In genomic region chr16:41532661-41533551, GRCm38 (mm10) we compare ENCODE assay signal across 8 mouse cellular contexts.
A peak's percentile ranks its signal among the peaks of the same experiment; 100 is the strongest.
DNase-seq lines count a peak whose midpoint lies in the region; ATAC-seq and TF ChIP-seq lines count a peak whose summit lies in the region.

No protein-coding gene starts in this region.

- H3K9me3 ChIP-seq in heart, embryonic 13.5 days = no peaks in the 10 kb centered on the region
- H3K9me3 ChIP-seq in midbrain, embryonic 14.5 days (ENCODE audit: control insufficient read depth, low read length) = no peaks in the 10 kb centered on the region

- no peak for TF ChIP-seq POLR2A in thymus, adult 2 months (IDR thresholded peaks at IDR 0.05; ENCODE audit: control insufficient read depth, extremely low read depth, insufficient read depth, low read length, poor library complexity)

- peak overlapping the region; percentile 93 for H3K4me2 ChIP-seq in heart, embryonic 13.5 days
- H3K4me2 ChIP-seq in midbrain, embryonic 14.5 days (ENCODE audit: low read length) = peak overlapping the region; percentile 76

- WGBS in thymus, adult 2 months = 6% methylated on average over 38 of the region's 38 CpGs
- WGBS in heart, embryonic 13.5 days = under 1% methylated on average over 38 of the region's 38 CpGs
- WGBS in midbrain, embryonic 14.5 days = under 1% methylated on average over 38 of the region's 38 CpGs

- H3K9ac ChIP-seq in heart, embryonic 13.5 days = peak overlapping the region; percentile 76
- H3K9ac ChIP-seq in midbrain, embryonic 14.5 days (replicated peaks; ENCODE audit: low read length) = peak overlapping the region; percentile 74

- peak; percentile 6 for DNase-seq in thymus, postnatal 4 days
- no peak for DNase-seq in thymus, adult 2 months
- peak; percentile 54 for DNase-seq in embryo, embryonic 11.5 days (ENCODE audit: low read depth, low spot score)
- DNase-seq in left cerebral cortex, adult 11 months (ENCODE audit: low spot score) = peak; percentile 58
- peak; percentile 82 for DNase-seq in midbrain, embryonic 14.5 days
- no peak for DNase-seq in spleen, postnatal 4 days (ENCODE audit: low spot score in 2 of 2)

- no peak overlapping the region for H3K27ac ChIP-seq in thymus, adult 2 months (ENCODE audit: control insufficient read depth, insufficient read depth, low read length)
- H3K27ac ChIP-seq in heart, embryonic 13.5 days (replicated peaks) = no peak overlapping the region
- peak overlapping the region; percentile 88 for H3K27ac ChIP-seq in midbrain, embryonic 14.5 days (replicated peaks; ENCODE audit: low read depth, low read length)

- no peaks in the 10 kb centered on the region for H3K27me3 ChIP-seq in thymus, adult 2 months (ENCODE audit: control insufficient read depth, insufficient read depth, low read length)
- peaks cover 6% of the 10 kb centered on the region; the same call in 1 of the 2 replicates for H3K27me3 ChIP-seq in heart, embryonic 13.5 days (replicated peaks)
- H3K27me3 ChIP-seq in midbrain, embryonic 14.5 days (ENCODE audit: control insufficient read depth, insufficient read depth, low read length) = no peaks in the 10 kb centered on the region

- H3K4me1 ChIP-seq in thymus, adult 2 months (replicated peaks; ENCODE audit: control insufficient read depth, insufficient read depth, low read length) = no peaks in the 10 kb centered on the region
- peaks cover 10% of the 10 kb centered on the region; the same call in 1 of the 2 replicates for H3K4me1 ChIP-seq in heart, embryonic 13.5 days
- peaks cover 11% of the 10 kb centered on the region for H3K4me1 ChIP-seq in midbrain, embryonic 14.5 days (ENCODE audit: control insufficient read depth, insufficient read depth, low read length)

- TF ChIP-seq CTCF in thymus, adult 2 months (IDR thresholded peaks at IDR 0.05; ENCODE audit: borderline replicate concordance, control insufficient read depth, extremely low read depth, insufficient read depth, low read length, poor library complexity) = no peak

- H3K4me3 ChIP-seq in thymus, adult 2 months (ENCODE audit: control insufficient read depth, insufficient read depth, low read length) = no peak overlapping the region
- peak overlapping the region; percentile 67 for H3K4me3 ChIP-seq in heart, embryonic 13.5 days
- peak overlapping the region; percentile 64 for H3K4me3 ChIP-seq in midbrain, embryonic 14.5 days (replicated peaks; ENCODE audit: low read depth, low read length)

- ATAC-seq in heart, embryonic 13.5 days (ENCODE audit: extremely low read depth, insufficient number of reproducible peaks, low FRiP score, low TSS enrichment) = no peak
- ATAC-seq in midbrain, embryonic 14.5 days (ENCODE audit: low FRiP score, low TSS enrichment) = peak; percentile 93
- ATAC-seq in activated CD4-positive, CD25-positive, alpha-beta regulatory T cell, adult 4 months = no peak

- H3K36me3 ChIP-seq in thymus, adult 2 months (ENCODE audit: control insufficient read depth, insufficient read depth, low read length) = no peaks in the 10 kb centered on the region
- H3K36me3 ChIP-seq in heart, embryonic 13.5 days = no peaks in the 10 kb centered on the region
- no peaks in the 10 kb centered on the region for H3K36me3 ChIP-seq in midbrain, embryonic 14.5 days (ENCODE audit: control insufficient read depth, insufficient read depth, low read length)

Comparison
In these comparisons a context has a peak if more than half of its experiments do, and no peak if none do; other contexts are left out.
1. DNase-seq: peak in thymus, postnatal 4 days (single experiment), embryo, embryonic 11.5 days (single experiment), left cerebral cortex, adult 11 months (single experiment) and midbrain, embryonic 14.5 days (single experiment); none in thymus, adult 2 months (single experiment) and spleen, postnatal 4 days (0 of 2).